Mouse (Mus musculus) stomach, embryonic 15.5 days (tissue): ENCODE results near the gene Tram2. TPM values are rescaled to one million over a fixed set of nuclear protein-coding genes. Genes with fewer than 3 reads are reported as not detected.

Experiments used
- polyA plus RNA-seq: library from polyadenylated mRNA; unstranded; fragments of >200 nt; fragmentation: Nextera tagmentation; extraction: Ambion mirVana; gene quantifications from 2 replicates; pipeline ENCODE4 v1.2.1, GENCODE M21; 2015

Gene Tram2
- polyA plus RNA-seq, 1 experiment from 2014 or later, result 6.3 TPM

Other genes with a start within 250 kb of the Tram2 start
- gene Paqr8, start 188.6 kb downstream of the Tram2 start, polyA plus RNA-seq, result 9.3 and 10.7 TPM in 2 replicates
- 2.5 and 2.8 TPM in 2 replicates for gene Efhc1, start 127.6 kb downstream of the Tram2 start, polyA plus RNA-seq
- gene Tmem14a, start 139.3 kb upstream of the Tram2 start, polyA plus RNA-seq, result 12.1 and 16.2 TPM in 2 replicates
- 18.5 and 21.5 TPM in 2 replicates for gene Gsta3, start 161.4 kb upstream of the Tram2 start, polyA plus RNA-seq